Mouse (Mus musculus): ENCODE data around the gene Coa4.

DNA sequence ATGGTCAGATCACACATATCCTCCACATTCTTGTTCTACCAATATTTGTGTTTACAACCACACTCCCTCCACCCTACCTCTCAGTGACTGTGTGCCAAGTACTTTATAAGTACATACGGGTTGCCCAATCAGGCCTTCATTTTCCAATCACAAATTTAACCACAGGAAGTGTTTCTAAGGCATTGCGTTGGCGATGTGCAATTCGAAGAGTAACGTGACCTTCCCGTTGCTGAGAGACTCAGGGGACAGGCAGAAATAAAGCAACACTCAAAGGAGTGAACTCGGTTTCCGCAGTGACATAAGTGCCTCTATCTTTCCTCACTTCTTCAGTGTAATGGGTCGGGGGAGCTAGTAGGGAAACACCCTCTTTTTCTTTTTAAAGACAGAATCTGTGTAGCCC, 2.6 kb downstream of the Coa4 start:
- TF ChIP-seq POLR2A (IDR thresholded peaks at IDR 0.05; ENCODE audit: borderline replicate concordance, insufficient read depth, low read length) = no peak
- TF ChIP-seq CTCF (IDR thresholded peaks at IDR 0.05; ENCODE audit: borderline replicate concordance, insufficient read depth, low read depth, low read length) = no peak
